Mouse (Mus musculus) liver, embryonic 14.5 days (tissue): ENCODE measurements around the gene Mbtps2.

Source experiments
- CTCF ChIP-seq: IDR thresholded peaks from 2 replicates; pipeline ENCODE4 v1.5.1; 2016; ENCODE audit warnings: antibody characterized with exemption, low read depth, control low read depth
- EP300 ChIP-seq: IDR thresholded peaks from 2 replicates; pipeline ENCODE4 v1.6.1; 2016; ENCODE audit warnings: antibody characterized with exemption, low read depth

- TF ChIP-seq CTCF (no peak), EP300 (no peak)
Measured at GRCm38 (mm10) chrX:157596802-157597201, 1.7 kb downstream of the Mbtps2 start.
